Mouse (Mus musculus): ENCODE data around the gene Slc39a13. TPM values are rescaled to one million over a fixed set of nuclear protein-coding genes. Genes with fewer than 3 reads are reported as not detected.

Gene Slc39a13
- polyA plus RNA-seq, 2 experiments: 8.4 to 11.2 TPM

- Histone ChIP-seq H3K9me3 (ENCODE audit: control insufficient read depth, low read length) (no peaks in the 10 kb centered on the region), H3K36me3 (replicated peaks; ENCODE audit: control insufficient read depth, insufficient read depth, low read depth) (no peaks in the 10 kb centered on the region), H3K9ac (replicated peaks) (no peak overlapping the region), H3K4me1 (replicated peaks; ENCODE audit: control insufficient read depth in 2 of 2, insufficient read depth in 2 of 2, low read length in 1 of 2) (peaks cover 0 to 9% of the 10 kb centered on the region in 2 experiments; a peak in 3 of 4 replicates), H3K4me3 (ENCODE audit: insufficient read depth in 1 of 2, low read depth in 2 of 2, low read length in 2 of 2) (no peak overlapping the region), H3K4me2 (ENCODE audit: low read depth) (no peak overlapping the region), H3K27ac (no peak overlapping the region), H3K27me3 (ENCODE audit: control insufficient read depth, insufficient read depth, low read length) (no peaks in the 10 kb centered on the region)
- WGBS (ENCODE audit: insufficient replicate concordance): 78% methylated on average over 13 of the region's 13 CpGs
- ATAC-seq (ENCODE audit: insufficient read depth) (no peak), DNase-seq (ENCODE audit: low read depth in 3 of 3, low spot score in 3 of 3) (no peak)
- TF ChIP-seq EP300 (IDR thresholded peaks at IDR 0.05; ENCODE audit: low read depth) (no peak), CTCF (IDR thresholded peaks at IDR 0.05; ENCODE audit: low read depth) (no peak)
Measured at GRCm38 (mm10) chr2:91044727-91045126, 25.5 kb downstream of the Slc39a13 start.

- Histone ChIP-seq H3K4me2 (ENCODE audit: low read depth) (no peak overlapping the region), H3K36me3 (replicated peaks; ENCODE audit: control insufficient read depth, insufficient read depth, low read depth) (no peaks in the 10 kb centered on the region), H3K27me3 (ENCODE audit: control insufficient read depth, insufficient read depth, low read length) (no peaks in the 10 kb centered on the region), H3K9me3 (ENCODE audit: control insufficient read depth, low read length) (no peaks in the 10 kb centered on the region), H3K9ac (replicated peaks) (no peak overlapping the region), H3K27ac (no peak overlapping the region), H3K4me1 (replicated peaks; ENCODE audit: control insufficient read depth in 2 of 2, insufficient read depth in 2 of 2, low read length in 1 of 2) (peaks cover 0 to 9% of the 10 kb centered on the region in 2 experiments; a peak in 3 of 4 replicates), H3K4me3 (ENCODE audit: insufficient read depth in 1 of 2, low read depth in 2 of 2, low read length in 2 of 2) (no peak overlapping the region)
- TF ChIP-seq EP300 (IDR thresholded peaks at IDR 0.05; ENCODE audit: low read depth): no peak
- TF ChIP-seq CTCF (IDR thresholded peaks at IDR 0.05; ENCODE audit: low read depth): no peak
- WGBS (ENCODE audit: insufficient replicate concordance): 35% methylated on average over 21 of the region's 21 CpGs
- DNase-seq (ENCODE audit: low read depth in 3 of 3, low spot score in 3 of 3): no peak
- 0 out of 2 replicates have a peak, but pooled peaks have one; percentile 22 for ATAC-seq (ENCODE audit: insufficient read depth)
Measured at GRCm38 (mm10) chr2:91042651-91043398, 27.4 kb downstream of the Slc39a13 start.

GRCm38 (mm10) chr2:91041786-91042185 lies 28.4 kb downstream of the Slc39a13 start:
- H3K4me3 ChIP-seq (ENCODE audit: insufficient read depth in 1 of 2, low read depth in 2 of 2, low read length in 2 of 2): no peak overlapping the region
- WGBS (ENCODE audit: insufficient replicate concordance): 73% methylated on average over 8 of the region's 8 CpGs
- peaks cover 0 to 9% of the 10 kb centered on the region in 2 experiments; a peak in 3 of 4 replicates for H3K4me1 ChIP-seq (replicated peaks; ENCODE audit: control insufficient read depth in 2 of 2, insufficient read depth in 2 of 2, low read length in 1 of 2)
- no peak for TF ChIP-seq CTCF (IDR thresholded peaks at IDR 0.05; ENCODE audit: low read depth)
- no peak for TF ChIP-seq EP300 (IDR thresholded peaks at IDR 0.05; ENCODE audit: low read depth)
- DNase-seq (ENCODE audit: low read depth in 3 of 3, low spot score in 3 of 3): no peak
- no peak for ATAC-seq (ENCODE audit: insufficient read depth)
- H3K9ac ChIP-seq (replicated peaks): no peak overlapping the region
- H3K36me3 ChIP-seq (replicated peaks; ENCODE audit: control insufficient read depth, insufficient read depth, low read depth): no peaks in the 10 kb centered on the region
- H3K4me2 ChIP-seq (ENCODE audit: low read depth): no peak overlapping the region
- H3K27me3 ChIP-seq (ENCODE audit: control insufficient read depth, insufficient read depth, low read length): no peaks in the 10 kb centered on the region
- H3K9me3 ChIP-seq (ENCODE audit: control insufficient read depth, low read length): no peaks in the 10 kb centered on the region
- no peak overlapping the region for H3K27ac ChIP-seq

- ATAC-seq (ENCODE audit: insufficient read depth) (no peak), DNase-seq (ENCODE audit: low read depth in 3 of 3, low spot score in 3 of 3) (no peak)
- TF ChIP-seq CTCF (IDR thresholded peaks at IDR 0.05; ENCODE audit: low read depth) (no peak), EP300 (IDR thresholded peaks at IDR 0.05; ENCODE audit: low read depth) (no peak)
- H3K4me3 ChIP-seq (ENCODE audit: insufficient read depth in 1 of 2, low read depth in 2 of 2, low read length in 2 of 2): no peak within 1 kb of the TSS
- no peak within 1 kb of the TSS for H3K27ac ChIP-seq
- H3K9me3 ChIP-seq (ENCODE audit: control insufficient read depth, low read length): no peaks in the 10 kb centered on the region
- WGBS (ENCODE audit: insufficient replicate concordance): 69% methylated on average over 9 of the region's 9 CpGs
- no peak within 1 kb of the TSS for H3K4me2 ChIP-seq (ENCODE audit: low read depth)
- H3K4me1 ChIP-seq (replicated peaks; ENCODE audit: control insufficient read depth in 2 of 2, insufficient read depth in 2 of 2, low read length in 1 of 2): peaks cover 0 to 2% of the 10 kb centered on the region in 2 experiments; a peak in 1 of 4 replicates
- H3K27me3 ChIP-seq (ENCODE audit: control insufficient read depth, insufficient read depth, low read length): no peaks in the 10 kb centered on the region
- H3K36me3 ChIP-seq (replicated peaks; ENCODE audit: control insufficient read depth, insufficient read depth, low read depth): no peaks in the 10 kb centered on the region
- H3K9ac ChIP-seq (replicated peaks): no peak within 1 kb of the TSS
Measured at GRCm38 (mm10) chr2:91035385-91035784, 34.8 kb downstream of the Slc39a13 start, which contains the start of gene Rapsn. Gene Rapsn (plus strand): TSS chr2:91035620.

GRCm38 (mm10) chr2:91033000-91033399 lies 37.2 kb downstream of the Slc39a13 start:
- 0 out of 2 replicates have a peak, but pooled peaks have one; percentile 6 for ATAC-seq (ENCODE audit: insufficient read depth)
- Histone ChIP-seq H3K4me3 (ENCODE audit: insufficient read depth in 1 of 2, low read depth in 2 of 2, low read length in 2 of 2) (no peak overlapping the region), H3K4me2 (ENCODE audit: low read depth) (no peak overlapping the region), H3K9me3 (ENCODE audit: control insufficient read depth, low read length) (no peaks in the 10 kb centered on the region), H3K27ac (no peak overlapping the region), H3K4me1 (replicated peaks; ENCODE audit: control insufficient read depth in 2 of 2, insufficient read depth in 2 of 2, low read length in 1 of 2) (peaks cover 11 to 13% of the 10 kb centered on the region in 2 experiments), H3K36me3 (replicated peaks; ENCODE audit: control insufficient read depth, insufficient read depth, low read depth) (no peaks in the 10 kb centered on the region), H3K27me3 (ENCODE audit: control insufficient read depth, insufficient read depth, low read length) (no peaks in the 10 kb centered on the region), H3K9ac (replicated peaks) (no peak overlapping the region)
- TF ChIP-seq CTCF (IDR thresholded peaks at IDR 0.05; ENCODE audit: low read depth): peak; percentile 57
- no peak for TF ChIP-seq EP300 (IDR thresholded peaks at IDR 0.05; ENCODE audit: low read depth)
- WGBS (ENCODE audit: insufficient replicate concordance): 11% methylated on average over 3 of the region's 3 CpGs
- no peak for DNase-seq (ENCODE audit: low read depth in 3 of 3, low spot score in 3 of 3)
